Mouse (Mus musculus) MEL (cell line): ENCODE measurements at regions not wholly inside any gene's neighbourhood (a gene's known extent, or its start where the extent isn't known, plus 50 kb on each side); places are given as distances from the start of the nearest gene placed in this dataset.

Experiments
- DNase-seq: peaks from one replicate; pipeline ENCODE4 v3.0.0; 2011; ENCODE audit warnings: low read depth, low spot score
- H3K27ac ChIP-seq: 2 replicates; pipeline ENCODE4 v1.5.1; 2012; ENCODE audit warnings: low read depth, mild to moderate bottlenecking, control low read depth, low read length, moderate library complexity; ENCODE audit not compliant: control insufficient read depth
- H3K27me3 ChIP-seq, 2 experiments: fragments of 150-350 bp in 1 of 2; sonication (generic) in 1 of 2; 2 replicates each; pipeline ENCODE4 v1.6.1; 2012; ENCODE audit warnings: low read length in 2 of 2, mild to moderate bottlenecking in 2 of 2, improper control_type of control experiment in 1 of 2, moderate library complexity in 1 of 2; ENCODE audit not compliant: insufficient read depth in 2 of 2, control insufficient read depth in 1 of 2
- H3K36me3 ChIP-seq, 2 experiments: 2 replicates each; pipeline ENCODE4 v1.6.1; 2012 to 2014; ENCODE audit warnings: low read length in 2 of 2, improper control_type of control experiment in 1 of 2, inconsistent platforms in 1 of 2, mild to moderate bottlenecking in 1 of 2; ENCODE audit not compliant: insufficient read depth in 2 of 2, control insufficient read depth in 1 of 2
- H3K4me1 ChIP-seq, 2 experiments: fragments of 150-350 bp in 1 of 2; sonication (generic) in 1 of 2; 2 replicates each; pipeline ENCODE4 v1.6.1; 2012; ENCODE audit warnings: low read length in 2 of 2, improper control_type of control experiment in 1 of 2, mild to moderate bottlenecking in 1 of 2; ENCODE audit not compliant: insufficient read depth in 2 of 2, control insufficient read depth in 1 of 2
- H3K4me3 ChIP-seq, 2 experiments: fragments of 150-350 bp in 1 of 2; sonication (generic) in 1 of 2; 2 replicates each; pipeline ENCODE4 v1.5.1; 2012; ENCODE audit warnings: low read depth in 2 of 2, low read length in 2 of 2, mild to moderate bottlenecking in 2 of 2, moderate library complexity in 2 of 2, control low read depth in 1 of 2, improper control_type of control experiment in 1 of 2; ENCODE audit not compliant: control insufficient read depth in 1 of 2, insufficient read depth in 1 of 2
- H3K79me2 ChIP-seq: 2 replicates; pipeline ENCODE4 v1.6.1; 2012; ENCODE audit warnings: mild to moderate bottlenecking, low read length, moderate library complexity; ENCODE audit not compliant: control insufficient read depth, poor library complexity, insufficient read depth
- H3K9ac ChIP-seq: 2 replicates; pipeline ENCODE4 v1.6.1; 2012; ENCODE audit warnings: low read depth, mild to moderate bottlenecking, control low read depth, low read length, moderate library complexity; ENCODE audit not compliant: control insufficient read depth, poor library complexity, severe bottlenecking
- H3K9me3 ChIP-seq: fragments of 150-350 bp; sonication (generic); replicated peaks from 2 replicates; pipeline ENCODE4 v1.6.1; 2012; ENCODE audit warnings: mild to moderate bottlenecking, low read length, improper control_type of control experiment, moderate library complexity; ENCODE audit not compliant: insufficient read depth
- E2F4 ChIP-seq: IDR thresholded peaks from 2 replicates; pipeline ENCODE4 v1.6.1; 2011; ENCODE audit warnings: low read depth, low read length, improper control_type of control experiment, borderline replicate concordance
- ELF1 ChIP-seq: IDR thresholded peaks from 2 replicates; pipeline ENCODE4 v1.6.1; 2014; ENCODE audit warnings: low read depth, mild to moderate bottlenecking, inconsistent platforms, low read length, improper control_type of control experiment, moderate library complexity
- ETS1 ChIP-seq: IDR thresholded peaks from 2 replicates; pipeline ENCODE4 v1.6.1; 2012; ENCODE audit warnings: low read depth, mild to moderate bottlenecking, inconsistent platforms, low read length, improper control_type of control experiment, moderate library complexity
- GATA1 ChIP-seq: IDR thresholded peaks from 2 replicates; pipeline ENCODE4 v1.6.1; 2011; ENCODE audit warnings: low read depth, low read length, improper control_type of control experiment
- JUND ChIP-seq: IDR thresholded peaks from 2 replicates; pipeline ENCODE4 v1.6.1; 2011; ENCODE audit warnings: low read depth, mild to moderate bottlenecking, improper control_type of control experiment, low read length
- MAFK ChIP-seq: IDR thresholded peaks from 2 replicates; pipeline ENCODE4 v1.6.1; 2011; ENCODE audit warnings: low read depth, mild to moderate bottlenecking, low read length, improper control_type of control experiment, borderline replicate concordance
- MAX ChIP-seq: IDR thresholded peaks from 2 replicates; pipeline ENCODE4 v1.6.1; 2011; ENCODE audit warnings: low read length, improper control_type of control experiment
- MAZ ChIP-seq: IDR thresholded peaks from 2 replicates; pipeline ENCODE4 v1.6.1; 2012; ENCODE audit warnings: low read depth, mild to moderate bottlenecking, inconsistent platforms, low read length, improper control_type of control experiment
- MEF2A ChIP-seq: IDR thresholded peaks from 2 replicates; pipeline ENCODE4 v1.6.1; 2014; ENCODE audit warnings: low read depth, mild to moderate bottlenecking, inconsistent platforms, low read length, improper control_type of control experiment; ENCODE audit not compliant: poor library complexity, insufficient replicate concordance, severe bottlenecking; ENCODE audit errors: extremely low read depth
- MXI1 ChIP-seq: IDR thresholded peaks from 2 replicates; pipeline ENCODE4 v1.6.1; 2011; ENCODE audit warnings: mild to moderate bottlenecking, low read depth, low read length, improper control_type of control experiment
- MYB ChIP-seq: IDR thresholded peaks from 2 replicates; pipeline ENCODE4 v1.6.1; 2011; ENCODE audit warnings: mild to moderate bottlenecking, low read depth, low read length, improper control_type of control experiment
- MYC ChIP-seq: IDR thresholded peaks from 2 replicates; pipeline ENCODE4 v1.6.1; 2011; ENCODE audit warnings: low read depth, mild to moderate bottlenecking, low read length, improper control_type of control experiment, moderate library complexity
- NRF1 ChIP-seq: IDR thresholded peaks from 2 replicates; pipeline ENCODE4 v1.6.1; 2014; ENCODE audit warnings: low read depth, mild to moderate bottlenecking, inconsistent platforms, low read length, improper control_type of control experiment, moderate library complexity; ENCODE audit not compliant: poor library complexity, insufficient read depth, severe bottlenecking
- POLR2A ChIP-seq, 2 experiments: IDR thresholded peaks; 2 replicates each; pipeline ENCODE4 v1.6.1; 2011 to 2012; ENCODE audit warnings: low read length in 2 of 2, mild to moderate bottlenecking in 2 of 2, control low read depth in 1 of 2, improper control_type of control experiment in 1 of 2, low read depth in 1 of 2, moderate library complexity in 1 of 2; ENCODE audit not compliant: control insufficient read depth in 1 of 2, insufficient read depth in 1 of 2, poor library complexity in 1 of 2
- POLR2AphosphoS2 ChIP-seq: IDR thresholded peaks from 2 replicates; pipeline ENCODE4 v1.6.1; 2011; ENCODE audit warnings: low read length, improper control_type of control experiment
- POLR2AphosphoS5 ChIP-seq: IDR thresholded peaks from 2 replicates; pipeline ENCODE4 v1.6.1; 2012; ENCODE audit warnings: low read depth, borderline replicate concordance, mild to moderate bottlenecking, inconsistent platforms, low read length, moderate library complexity, mixed read lengths
- RAD21 ChIP-seq: IDR thresholded peaks from 2 replicates; pipeline ENCODE4 v1.6.1; 2011; ENCODE audit warnings: mild to moderate bottlenecking, low read depth, low read length, improper control_type of control experiment
- SMC3 ChIP-seq: IDR thresholded peaks from 2 replicates; pipeline ENCODE4 v1.6.1; 2011; ENCODE audit warnings: low read depth, low read length, improper control_type of control experiment
- TBP ChIP-seq: IDR thresholded peaks from 2 replicates; pipeline ENCODE4 v1.8.0; 2011; ENCODE audit warnings: low read depth, low read length, improper control_type of control experiment
- TCF12 ChIP-seq: IDR thresholded peaks from 2 replicates; pipeline ENCODE4 v1.6.1; 2014; ENCODE audit warnings: low read depth, mild to moderate bottlenecking, inconsistent platforms, low read length, improper control_type of control experiment, moderate library complexity
- UBTF ChIP-seq: IDR thresholded peaks from 2 replicates; pipeline ENCODE4 v1.6.1; 2012; ENCODE audit warnings: low read depth, mild to moderate bottlenecking, inconsistent platforms, low read length, improper control_type of control experiment, moderate library complexity, borderline replicate concordance; ENCODE audit not compliant: insufficient read depth
- USF1 ChIP-seq: IDR thresholded peaks from 2 replicates; pipeline ENCODE4 v1.6.1; 2014; ENCODE audit warnings: low read depth, mild to moderate bottlenecking, inconsistent platforms, low read length, improper control_type of control experiment, moderate library complexity
- ZC3H11A ChIP-seq: IDR thresholded peaks from 2 replicates; pipeline ENCODE4 v1.6.1; 2012; ENCODE audit warnings: low read depth, mild to moderate bottlenecking, inconsistent platforms, low read length, improper control_type of control experiment
- ZKSCAN1 ChIP-seq: IDR thresholded peaks from 2 replicates; pipeline ENCODE4 v1.6.1; 2012; ENCODE audit warnings: low read depth, mild to moderate bottlenecking, inconsistent platforms, low read length, improper control_type of control experiment, moderate library complexity
- ZNF384 ChIP-seq: IDR thresholded peaks from 2 replicates; pipeline ENCODE4 v1.6.1; 2012; ENCODE audit warnings: low read depth, mild to moderate bottlenecking, inconsistent platforms, low read length, improper control_type of control experiment

GRCm38 (mm10) chr6:31216206-31217059 lies 182.1 kb upstream of the Mkln1 start (continued):
- no peak for TF ChIP-seq RAD21
- TF ChIP-seq SMC3 = no peak
- no peak for TF ChIP-seq ELF1
- TF ChIP-seq MYB = no peak

GRCm38 (mm10) chr6:31217060-31217541 lies 181.4 kb upstream of the Mkln1 start:
- H3K27ac ChIP-seq = peak overlapping the region; percentile 28

GRCm38 (mm10) chr6:31217641-31218138 lies 180.8 kb upstream of the Mkln1 start:
- TF ChIP-seq USF1 = 0 out of 2 replicates have a peak, but pooled peaks have one; percentile 11
- TF ChIP-seq ZNF384 = peak; percentile 92
- peak; percentile 73 for TF ChIP-seq MAX
- TF ChIP-seq MXI1 = peak; percentile 69
- TF ChIP-seq TCF12 = no peak
- 0 out of 2 replicates have a peak, but pooled peaks have one; percentile 26 for TF ChIP-seq TBP
- TF ChIP-seq ETS1 = 0 out of 2 replicates have a peak, but pooled peaks have one; percentile 13
- TF ChIP-seq MYC = peak; percentile 58; the same call in 1 of the 2 replicates
- TF ChIP-seq ZKSCAN1 = no peak; the same call in 1 of the 2 replicates
- TF ChIP-seq POLR2A (IDR thresholded peaks at IDR 0.05; ENCODE audit: control insufficient read depth in 1 of 2, insufficient read depth in 1 of 2, low read depth in 1 of 2, low read length in 2 of 2, poor library complexity in 1 of 2) = no peak
- peak overlapping the region; percentile 65 to 97 for H3K4me3 ChIP-seq
- peaks cover 2 to 21% of the 10 kb centered on the region in 2 experiments for H3K4me1 ChIP-seq
- peak overlapping the region; percentile 42 for H3K27ac ChIP-seq
- peaks cover 9% of the 10 kb centered on the region for H3K79me2 ChIP-seq
- peaks cover 0 to 18% of the 10 kb centered on the region in 2 experiments; a peak in 2 of 4 replicates for H3K36me3 ChIP-seq
- DNase-seq = peak; percentile 73
- H3K9me3 ChIP-seq = no peaks in the 10 kb centered on the region
- no peaks in the 10 kb centered on the region for H3K27me3 ChIP-seq
- H3K9ac ChIP-seq = peak overlapping the region; percentile 59

More at GRCm38 (mm10) chr6:31217060-31217541, 181.4 kb upstream of the Mkln1 start:
- peak overlapping the region; percentile 65 to 97 for H3K4me3 ChIP-seq
- no peaks in the 10 kb centered on the region for H3K9me3 ChIP-seq
- peaks cover 0 to 14% of the 10 kb centered on the region in 2 experiments; a peak in 2 of 4 replicates for H3K36me3 ChIP-seq
- TF ChIP-seq NRF1 (no peak), GATA1 (no peak), MAZ (no peak), POLR2AphosphoS5 (no peak), MYC (no peak), TCF12 (no peak), E2F4 (no peak), TBP (no peak), SMC3 (no peak), RAD21 (no peak), ZNF384 (no peak), ZKSCAN1 (no peak), ZC3H11A (no peak), MEF2A (no peak), ETS1 (no peak), POLR2AphosphoS2 (no peak), JUND (no peak), MAFK (no peak), UBTF (no peak)
- no peak for DNase-seq
- peaks cover 9% of the 10 kb centered on the region for H3K79me2 ChIP-seq
- H3K27me3 ChIP-seq = no peaks in the 10 kb centered on the region
- H3K9ac ChIP-seq = peak overlapping the region; percentile 85
- peaks cover 2 to 20% of the 10 kb centered on the region in 2 experiments for H3K4me1 ChIP-seq
